Mouse (Mus musculus) forebrain, embryonic 11.5 days (tissue): ENCODE results near the gene Ddrgk1. TPM values are rescaled to one million over a fixed set of nuclear protein-coding genes. Genes with fewer than 3 reads are reported as not detected.
"Not testable (repeated sequence)": the region's sequence is repeated elsewhere in the genome, so short reads cannot be mapped to it uniquely, and the experiment has no call there.

Experiments
- ATAC-seq: fragments of 200-750 bp; cut with Nextera tagmentation; replicated peaks from 2 replicates; pipeline ENCODE4 v1.8.0; 2017; ENCODE audit warnings: moderate TSS enrichment; ENCODE audit not compliant: low FRiP score
- DNase-seq: peaks from one replicate; pipeline ENCODE4 v3.0.0-alpha.2; 2017; ENCODE audit warnings: low spot score
- H3K27ac ChIP-seq: fragments of 300-500 bp; sonication (generic); 2 replicates; pipeline ENCODE4 v1.5.1; 2014; ENCODE audit warnings: low read depth, low read length
- H3K27me3 ChIP-seq: fragments of 300-500 bp; sonication (generic); 2 replicates; pipeline ENCODE4 v1.6.1; 2014; ENCODE audit warnings: mild to moderate bottlenecking, low read length, mixed read lengths; ENCODE audit not compliant: control insufficient read depth, insufficient read depth
- H3K36me3 ChIP-seq: fragments of 300-500 bp; sonication (generic); 2 replicates; pipeline ENCODE4 v1.6.1; 2014; ENCODE audit warnings: mild to moderate bottlenecking, low read length, moderate library complexity, mixed read lengths; ENCODE audit not compliant: control insufficient read depth, insufficient read depth
- H3K4me1 ChIP-seq: fragments of 300-500 bp; sonication (generic); replicated peaks from 2 replicates; pipeline ENCODE4 v1.6.1; 2014; ENCODE audit warnings: low read length, mixed read lengths; ENCODE audit not compliant: control insufficient read depth, insufficient read depth
- H3K4me2 ChIP-seq: fragments of 300-500 bp; sonication (generic); 2 replicates; pipeline ENCODE4 v1.6.1; 2014; ENCODE audit warnings: low read depth, mild to moderate bottlenecking, low read length, moderate library complexity, mixed read lengths; ENCODE audit not compliant: severe bottlenecking
- H3K4me3 ChIP-seq: fragments of 300-500 bp; sonication (generic); 2 replicates; pipeline ENCODE4 v1.5.1; 2014; ENCODE audit warnings: low read depth, low read length
- H3K9ac ChIP-seq: fragments of 300-500 bp; sonication (generic); 2 replicates; pipeline ENCODE4 v1.6.1; 2014; ENCODE audit warnings: low read length
- H3K9me3 ChIP-seq: fragments of 300-500 bp; sonication (generic); 2 replicates; pipeline ENCODE4 v1.6.1; 2016; ENCODE audit warnings: low read length, mixed read lengths; ENCODE audit not compliant: control insufficient read depth
- WGBS: fragments of 180-500 bp; shearing (Covaris S2); extraction: QIAGEN DNeasy Blood & Tissue Kit; methylation state at CpG from one replicate; pipeline ENCODE4 v1.1.7; 2014; 5-methylcytosine and 5-hydroxymethylcytosine counted together
- polyA plus RNA-seq: library from polyadenylated mRNA; unstranded; fragments of >200 nt; fragmentation: Nextera tagmentation; extraction: Ambion mirVana; gene quantifications from 2 replicates; pipeline ENCODE4 v1.2.1, GENCODE M21; 2014

The Ddrgk1 gene
- polyA plus RNA-seq, 1 experiment from 2014 or later = 46.8 TPM

DNA sequence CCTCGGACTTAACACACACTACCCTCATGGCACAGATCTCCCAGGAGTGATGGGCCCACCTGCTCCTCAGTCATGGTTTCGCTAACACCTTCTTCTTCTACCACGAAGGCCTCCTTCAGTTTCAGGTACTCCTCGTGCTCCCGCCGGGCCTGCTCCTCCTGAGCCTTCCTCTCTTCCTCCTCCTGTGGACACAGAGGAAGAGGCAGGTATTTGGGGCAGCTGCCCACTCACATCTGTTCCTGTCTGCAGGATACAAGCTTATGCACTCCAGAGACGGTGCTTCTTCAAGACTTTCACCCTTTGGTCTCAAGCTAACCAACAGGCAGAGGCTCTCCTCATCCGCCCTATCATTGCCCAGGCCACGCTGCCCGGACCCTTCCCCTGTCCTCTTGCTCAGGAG lies 5.9 kb downstream of the Ddrgk1 start:
- Histone ChIP-seq H3K36me3 (no peaks in the 10 kb centered on the region; the same call in 1 of the 2 replicates), H3K4me1 (peaks cover 3% of the 10 kb centered on the region), H3K9ac (no peak overlapping the region), H3K4me3 (no peak overlapping the region), H3K27ac (no peak overlapping the region), H3K27me3 (no peaks in the 10 kb centered on the region), H3K4me2 (no peak overlapping the region), H3K9me3 (no peaks in the 10 kb centered on the region)
- DNase-seq = no peak
- no peak for ATAC-seq
- WGBS = 94% methylated on average over 10 of the region's 10 CpGs

GRCm38 (mm10) chr2:130657541-130657940 lies 6.9 kb downstream of the Ddrgk1 start:
- no peaks in the 10 kb centered on the region for H3K27me3 ChIP-seq
- no peak for ATAC-seq
- 88% methylated on average over 6 of the region's 6 CpGs for WGBS
- H3K4me2 ChIP-seq = no peak overlapping the region
- H3K27ac ChIP-seq = no peak overlapping the region
- no peak overlapping the region for H3K4me3 ChIP-seq
- DNase-seq = no peak
- no peaks in the 10 kb centered on the region for H3K9me3 ChIP-seq
- no peak overlapping the region for H3K9ac ChIP-seq
- H3K36me3 ChIP-seq = no peaks in the 10 kb centered on the region; the same call in 1 of the 2 replicates
- no peaks in the 10 kb centered on the region for H3K4me1 ChIP-seq

GRCm38 (mm10) chr2:130656536-130656935 lies 7.9 kb downstream of the Ddrgk1 start:
- Histone ChIP-seq H3K27me3 (no peaks in the 10 kb centered on the region), H3K36me3 (no peaks in the 10 kb centered on the region; the same call in 1 of the 2 replicates), H3K4me2 (no peak overlapping the region), H3K4me1 (no peaks in the 10 kb centered on the region), H3K27ac (no peak overlapping the region), H3K9ac (no peak overlapping the region), H3K9me3 (no peaks in the 10 kb centered on the region), H3K4me3 (no peak overlapping the region)
- no peak for DNase-seq
- 95% methylated on average over 9 of the region's 9 CpGs for WGBS
- ATAC-seq = no peak

DNA sequence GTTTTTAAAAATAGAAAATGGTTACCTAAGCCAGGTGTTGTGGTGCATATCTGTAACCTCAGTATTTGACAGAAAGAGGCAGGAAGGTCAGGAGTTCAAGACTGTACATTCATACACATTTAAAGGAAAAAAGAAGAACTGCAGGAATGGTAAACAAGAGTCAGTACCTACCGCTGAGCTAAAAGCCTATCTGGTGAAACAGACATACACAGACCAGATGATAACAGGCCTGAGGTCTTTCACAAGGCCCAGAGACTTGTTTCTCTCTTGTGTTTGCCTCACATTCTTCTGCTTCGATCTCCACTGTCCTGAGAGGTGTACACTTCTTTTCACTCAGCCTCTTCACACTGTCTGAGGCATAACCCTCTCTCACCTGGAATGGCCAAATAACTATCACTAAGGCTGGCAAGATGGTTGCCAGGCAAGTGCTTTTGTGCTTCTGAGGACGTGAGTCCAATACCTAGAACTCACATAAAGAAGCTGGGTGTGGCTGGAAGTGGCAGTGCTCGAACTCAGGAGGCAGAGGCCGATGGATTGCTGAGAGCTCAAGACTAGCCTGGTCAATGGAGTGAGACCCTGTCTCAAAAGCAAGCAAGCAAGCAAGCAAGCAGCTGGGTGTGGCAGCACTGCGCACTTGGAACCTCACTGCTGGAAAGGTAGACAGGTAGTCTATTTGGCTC lies 8.7 kb downstream of the Ddrgk1 start:
- no peaks in the 10 kb centered on the region; the same call in 1 of the 2 replicates for H3K36me3 ChIP-seq
- DNase-seq (no peak), ATAC-seq (no peak)
- H3K9ac ChIP-seq = no peak overlapping the region
- no peak overlapping the region for H3K27ac ChIP-seq
- WGBS = 90% methylated on average over 6 of the region's 6 CpGs
- H3K4me3 ChIP-seq = no peak overlapping the region
- H3K9me3 ChIP-seq = no peaks in the 10 kb centered on the region
- H3K4me2 ChIP-seq = no peak overlapping the region
- no peaks in the 10 kb centered on the region for H3K4me1 ChIP-seq
- no peaks in the 10 kb centered on the region for H3K27me3 ChIP-seq

- Histone ChIP-seq H3K9ac (no peak overlapping the region), H3K4me3 (no peak overlapping the region), H3K27ac (no peak overlapping the region), H3K27me3 (no peaks in the 10 kb centered on the region), H3K4me2 (no peak overlapping the region), H3K9me3 (no peaks in the 10 kb centered on the region), H3K4me1 (no peaks in the 10 kb centered on the region), H3K36me3 (no peaks in the 10 kb centered on the region; the same call in 1 of the 2 replicates)
- DNase-seq (no peak), ATAC-seq (no peak)
- 95% methylated on average over 1 of the region's 1 CpGs for WGBS
These were observed 10.7 kb downstream of the Ddrgk1 start for GRCm38 (mm10) chr2:130653760-130654159.

- Histone ChIP-seq H3K4me3 (no peak overlapping the region), H3K36me3 (no peaks in the 10 kb centered on the region; the same call in 1 of the 2 replicates), H3K9me3 (no peaks in the 10 kb centered on the region), H3K27ac (no peak overlapping the region), H3K9ac (no peak overlapping the region), H3K4me2 (no peak overlapping the region), H3K27me3 (no peaks in the 10 kb centered on the region), H3K4me1 (no peaks in the 10 kb centered on the region)
- WGBS = 87% methylated on average over 2 of the region's 2 CpGs
- DNase-seq (no peak), ATAC-seq (no peak)
These were observed 11.2 kb downstream of the Ddrgk1 start for GRCm38 (mm10) chr2:130653303-130653702.

GRCm38 (mm10) chr2:130649028-130649427 lies 15.4 kb downstream of the Ddrgk1 start:
- not testable (repeated sequence) for H3K9me3 ChIP-seq, H3K4me1 ChIP-seq, H3K36me3 ChIP-seq, ATAC-seq, H3K9ac ChIP-seq, H3K4me2 ChIP-seq, H3K4me3 ChIP-seq, H3K27ac ChIP-seq, DNase-seq, H3K27me3 ChIP-seq
- 81% methylated on average over 6 of the region's 6 CpGs for WGBS

DNA sequence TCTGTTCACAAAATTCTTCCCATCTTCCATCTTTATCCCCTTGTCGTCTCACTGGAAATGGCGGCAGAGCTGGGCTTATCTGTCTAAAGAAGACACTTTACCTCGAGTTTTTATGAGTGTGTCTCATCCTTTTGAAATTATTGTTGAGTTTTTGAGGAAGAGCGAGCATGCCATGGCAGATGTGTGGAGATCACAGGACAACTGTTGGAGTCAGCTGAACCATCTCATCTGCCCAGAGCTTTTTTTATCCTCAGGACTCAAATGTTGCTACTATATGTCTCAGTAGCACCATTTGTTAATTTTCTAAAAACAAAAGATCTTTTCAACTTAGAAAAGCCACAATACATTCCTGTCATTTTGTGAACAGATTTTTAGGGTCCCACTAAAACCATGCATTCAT lies 19.3 kb downstream of the Ddrgk1 start:
- Histone ChIP-seq H3K9me3 (no peaks in the 10 kb centered on the region), H3K27me3 (no peaks in the 10 kb centered on the region), H3K4me1 (peaks cover 6% of the 10 kb centered on the region; the same call in 1 of the 2 replicates), H3K27ac (no peak overlapping the region), H3K9ac (no peak overlapping the region), H3K4me2 (no peak overlapping the region), H3K36me3 (no peaks in the 10 kb centered on the region), H3K4me3 (no peak overlapping the region)
- 85% methylated on average over 4 of the region's 4 CpGs for WGBS
- ATAC-seq = no peak
- DNase-seq = no peak
